Mouse (Mus musculus) limb, embryonic 12.5 days (tissue): Measurements from ENCODE around the gene Tfpi. TPM values are rescaled to one million over a fixed set of nuclear protein-coding genes. Genes with fewer than 3 reads are reported as not detected.

ENCODE experiments used
- ATAC-seq: fragments of 200-750 bp; cut with Nextera tagmentation; 2 replicates; pipeline ENCODE4 v1.8.0; 2017; ENCODE audit warnings: low read depth, moderate TSS enrichment; ENCODE audit not compliant: insufficient number of reproducible peaks, insufficient read depth, low FRiP score, low TSS enrichment
- H3K27ac ChIP-seq: fragments of 300-500 bp; sonication (generic); 2 replicates; pipeline ENCODE4 v1.5.1; 2016; ENCODE audit warnings: mild to moderate bottlenecking, moderate library complexity
- H3K27me3 ChIP-seq: fragments of 300-500 bp; sonication (generic); 2 replicates; pipeline ENCODE4 v1.6.1; 2016; ENCODE audit warnings: mild to moderate bottlenecking, moderate library complexity
- H3K36me3 ChIP-seq: fragments of 300-500 bp; sonication (generic); 2 replicates; pipeline ENCODE4 v1.6.1; 2016; ENCODE audit warnings: mild to moderate bottlenecking, moderate library complexity
- H3K4me1 ChIP-seq: fragments of 300-500 bp; sonication (generic); replicated peaks from 2 replicates; pipeline ENCODE4 v1.6.1; 2016
- H3K4me2 ChIP-seq: fragments of 300-500 bp; sonication (generic); 2 replicates; pipeline ENCODE4 v1.6.1; 2016; ENCODE audit warnings: mild to moderate bottlenecking, moderate library complexity
- H3K4me3 ChIP-seq: fragments of 300-500 bp; sonication (generic); replicated peaks from 2 replicates; pipeline ENCODE4 v1.5.1; 2016; ENCODE audit warnings: mild to moderate bottlenecking
- H3K9ac ChIP-seq: fragments of 300-500 bp; sonication (generic); replicated peaks from 2 replicates; pipeline ENCODE4 v1.6.1; 2016; ENCODE audit warnings: mild to moderate bottlenecking, moderate library complexity
- H3K9me3 ChIP-seq: fragments of 300-500 bp; sonication (generic); 2 replicates; pipeline ENCODE4 v1.6.1; 2016; ENCODE audit warnings: mild to moderate bottlenecking, moderate library complexity
- WGBS: fragments of 180-500 bp; shearing (Covaris S2); methylation state at CpG from one replicate; pipeline ENCODE4 v1.1.7; 2016; 5-methylcytosine and 5-hydroxymethylcytosine counted together
- polyA plus RNA-seq: library from polyadenylated mRNA; unstranded; fragments of >200 nt; fragmentation: Nextera tagmentation; extraction: Ambion mirVana; gene quantifications from 2 replicates; pipeline ENCODE4 v1.2.1, GENCODE M21; 2016

The Tfpi gene
- polyA plus RNA-seq, 1 experiment from 2014 or later: 16.2 TPM

DNA sequence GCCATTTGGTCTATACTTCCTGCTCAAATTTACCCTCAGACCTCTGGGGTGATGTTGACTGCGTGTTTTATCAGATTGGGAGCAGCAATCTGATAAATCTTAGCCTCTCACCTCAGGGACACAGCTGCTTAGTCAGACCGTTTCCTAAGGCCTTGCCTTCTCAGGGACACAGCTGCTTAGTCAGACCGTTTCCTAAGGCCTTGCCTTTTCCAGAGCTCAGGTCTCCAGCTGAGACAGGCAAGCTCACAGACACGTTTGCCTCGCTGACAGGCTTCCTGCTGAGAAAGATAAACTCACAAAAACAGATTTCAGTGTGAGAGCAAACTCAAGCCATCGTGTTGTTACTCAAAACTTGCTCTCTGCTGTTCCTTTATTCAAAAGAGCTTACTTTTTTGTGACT lies 1.9 kb downstream of the Tfpi start:
- Histone ChIP-seq H3K9ac (peak overlapping the region; percentile 31; the same call in 1 of the 2 replicates), H3K36me3 (no peaks in the 10 kb centered on the region), H3K27me3 (no peaks in the 10 kb centered on the region), H3K9me3 (no peaks in the 10 kb centered on the region), H3K4me2 (no peak overlapping the region), H3K4me3 (no peak overlapping the region), H3K4me1 (peaks cover 16% of the 10 kb centered on the region), H3K27ac (peak overlapping the region; percentile 62; the same call in 1 of the 2 replicates)
- WGBS: 7% methylated on average over 6 of the region's 6 CpGs
- ATAC-seq: no peak

- WGBS: 76% methylated on average over 14 of the region's 14 CpGs
- no peak overlapping the region for H3K4me3 ChIP-seq
- 0 out of 2 replicates have a peak overlapping the region, but pooled peaks have one; percentile 62 for H3K27ac ChIP-seq
- H3K4me1 ChIP-seq: peaks cover 16% of the 10 kb centered on the region
- no peak overlapping the region for H3K9ac ChIP-seq
- peaks cover 2% of the 10 kb centered on the region; the same call in 1 of the 2 replicates for H3K9me3 ChIP-seq
- H3K27me3 ChIP-seq: no peaks in the 10 kb centered on the region
- no peaks in the 10 kb centered on the region for H3K36me3 ChIP-seq
- no peak for ATAC-seq
- H3K4me2 ChIP-seq: no peak overlapping the region
Observed at GRCm38 (mm10) chr2:84473941-84474530, 2.5 kb downstream of the Tfpi start.

- peaks cover 4% of the 10 kb centered on the region; the same call in 1 of the 2 replicates for H3K9me3 ChIP-seq
- H3K4me3 ChIP-seq: no peak overlapping the region
- 84% methylated on average over 4 of the region's 4 CpGs for WGBS
- no peak overlapping the region for H3K4me2 ChIP-seq
- H3K27me3 ChIP-seq: no peaks in the 10 kb centered on the region
- H3K9ac ChIP-seq: no peak overlapping the region
- no peak for ATAC-seq
- H3K27ac ChIP-seq: no peak overlapping the region
- H3K36me3 ChIP-seq: no peaks in the 10 kb centered on the region
- H3K4me1 ChIP-seq: no peaks in the 10 kb centered on the region; the same call in 1 of the 2 replicates
Observed at GRCm38 (mm10) chr2:84467391-84467790, 9.2 kb downstream of the Tfpi start.

GRCm38 (mm10) chr2:84464956-84465355 lies 11.6 kb downstream of the Tfpi start:
- Histone ChIP-seq H3K27me3 (no peaks in the 10 kb centered on the region), H3K9me3 (peaks cover 4% of the 10 kb centered on the region; the same call in 1 of the 2 replicates), H3K27ac (no peak overlapping the region), H3K4me3 (no peak overlapping the region), H3K9ac (no peak overlapping the region), H3K4me2 (no peak overlapping the region), H3K36me3 (no peaks in the 10 kb centered on the region), H3K4me1 (no peaks in the 10 kb centered on the region; the same call in 1 of the 2 replicates)
- 37% methylated on average over 7 of the region's 7 CpGs for WGBS
- no peak for ATAC-seq

DNA sequence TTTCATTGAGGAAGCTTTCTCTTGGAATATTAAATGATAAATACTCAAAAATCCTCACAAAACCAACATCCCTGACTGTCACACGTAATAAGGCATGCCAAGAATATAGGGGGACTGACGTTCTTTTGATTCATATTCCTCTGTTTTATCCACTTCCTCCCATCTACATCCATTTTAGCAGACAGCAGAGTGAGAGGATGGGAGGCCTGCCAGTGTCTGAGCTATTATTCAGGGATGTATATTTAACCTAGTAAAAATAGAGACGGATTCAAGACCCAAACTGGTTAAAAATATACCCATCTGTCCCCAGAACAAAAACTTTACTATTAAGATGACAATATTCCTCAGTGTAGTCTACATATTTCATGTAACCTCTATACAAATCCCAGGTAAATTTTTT lies 14.2 kb downstream of the Tfpi start:
- no peak overlapping the region for H3K4me3 ChIP-seq
- H3K27me3 ChIP-seq: no peaks in the 10 kb centered on the region
- no peaks in the 10 kb centered on the region for H3K9me3 ChIP-seq
- H3K27ac ChIP-seq: no peak overlapping the region
- WGBS: 87% methylated on average over 3 of the region's 3 CpGs
- H3K4me2 ChIP-seq: no peak overlapping the region
- no peaks in the 10 kb centered on the region; the same call in 1 of the 2 replicates for H3K4me1 ChIP-seq
- no peak for ATAC-seq
- H3K36me3 ChIP-seq: no peaks in the 10 kb centered on the region
- H3K9ac ChIP-seq: no peak overlapping the region

GRCm38 (mm10) chr2:84459651-84460177 lies 16.9 kb downstream of the Tfpi start:
- 75% methylated on average over 11 of the region's 11 CpGs for WGBS
- no peak overlapping the region for H3K9ac ChIP-seq
- no peak overlapping the region for H3K27ac ChIP-seq

DNA sequence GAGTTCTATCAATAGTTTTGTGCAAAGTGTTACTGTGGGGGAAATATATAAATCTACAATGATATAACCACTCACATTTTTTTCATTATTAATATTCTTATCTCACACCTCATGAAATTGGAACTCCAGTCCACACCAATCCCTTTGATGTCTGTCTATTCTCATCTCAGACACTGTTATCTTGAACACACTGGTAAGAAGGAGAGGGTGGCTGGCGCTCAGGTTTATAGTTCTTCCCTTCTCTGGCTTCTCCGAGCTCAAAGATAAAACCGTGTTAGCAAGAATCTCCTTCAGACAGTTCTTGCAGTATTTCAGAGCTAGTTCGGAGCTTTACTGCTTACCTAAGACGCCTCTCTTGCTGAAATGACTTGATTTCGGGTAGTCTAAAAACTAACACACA lies 19.4 kb downstream of the Tfpi start:
- H3K9me3 ChIP-seq: no peaks in the 10 kb centered on the region
- H3K27ac ChIP-seq: no peak overlapping the region
- H3K36me3 ChIP-seq: no peaks in the 10 kb centered on the region
- 75% methylated on average over 6 of the region's 6 CpGs for WGBS
- no peak for ATAC-seq
- no peaks in the 10 kb centered on the region for H3K4me1 ChIP-seq
- no peak overlapping the region for H3K9ac ChIP-seq
- no peaks in the 10 kb centered on the region for H3K27me3 ChIP-seq
- H3K4me3 ChIP-seq: no peak overlapping the region
- no peak overlapping the region for H3K4me2 ChIP-seq

More at GRCm38 (mm10) chr2:84459651-84460177, 16.9 kb downstream of the Tfpi start:
- Histone ChIP-seq H3K4me2 (no peak overlapping the region), H3K36me3 (no peaks in the 10 kb centered on the region), H3K4me3 (no peak overlapping the region), H3K27me3 (no peaks in the 10 kb centered on the region), H3K9me3 (no peaks in the 10 kb centered on the region), H3K4me1 (no peaks in the 10 kb centered on the region; the same call in 1 of the 2 replicates)
- ATAC-seq: no peak

- H3K4me3 ChIP-seq: no peak overlapping the region
- peak overlapping the region; percentile 40; the same call in 1 of the 2 replicates for H3K9ac ChIP-seq
- H3K9me3 ChIP-seq: no peaks in the 10 kb centered on the region
- peak overlapping the region; percentile 33; the same call in 1 of the 2 replicates for H3K4me2 ChIP-seq
- no peaks in the 10 kb centered on the region for H3K4me1 ChIP-seq
- WGBS: 10% methylated on average over 5 of the region's 5 CpGs
- no peaks in the 10 kb centered on the region for H3K36me3 ChIP-seq
- H3K27me3 ChIP-seq: no peaks in the 10 kb centered on the region
- no peak overlapping the region for H3K27ac ChIP-seq
- ATAC-seq: peak; percentile 52; the same call in 1 of the 2 replicates
Observed at GRCm38 (mm10) chr2:84455236-84455799, 21.3 kb downstream of the Tfpi start.

DNA sequence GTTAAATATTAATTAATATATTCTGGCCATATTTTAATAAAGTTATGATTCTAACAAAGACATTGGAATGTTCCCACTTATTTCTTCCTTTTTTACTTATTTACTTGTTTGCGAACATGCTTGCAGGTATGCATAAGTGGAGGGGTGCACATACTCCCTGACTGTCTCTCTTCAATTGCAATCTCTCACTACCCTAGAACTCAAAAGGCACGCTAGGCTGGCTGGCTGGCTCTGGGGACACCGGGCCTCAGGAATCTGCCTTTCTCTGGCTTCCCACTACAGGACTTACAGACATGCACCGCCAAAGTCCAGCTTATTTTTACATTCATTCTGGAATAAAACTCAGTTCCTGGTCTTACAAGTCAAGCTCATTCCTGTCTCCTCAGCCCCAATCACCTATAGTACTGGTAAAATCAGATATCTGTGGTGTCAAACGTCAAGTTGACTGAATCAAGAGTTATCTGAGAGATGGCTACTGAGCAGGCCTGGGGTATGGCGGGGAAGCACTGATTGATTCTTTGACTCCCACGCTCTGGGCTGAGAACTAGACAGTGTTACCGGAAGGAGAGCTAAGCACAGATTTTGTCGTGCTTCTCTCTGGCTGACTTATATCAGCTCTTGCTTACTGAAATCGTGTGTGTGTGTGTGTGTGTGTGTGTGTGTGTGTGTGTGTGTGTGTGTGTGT lies 21.9 kb downstream of the Tfpi start:
- Histone ChIP-seq H3K9me3 (no peaks in the 10 kb centered on the region), H3K27ac (no peak overlapping the region), H3K4me1 (no peaks in the 10 kb centered on the region), H3K4me2 (peak overlapping the region; percentile 33; the same call in 1 of the 2 replicates), H3K4me3 (no peak overlapping the region), H3K9ac (peak overlapping the region; percentile 40; the same call in 1 of the 2 replicates), H3K27me3 (no peaks in the 10 kb centered on the region), H3K36me3 (no peaks in the 10 kb centered on the region)
- no peak for ATAC-seq
- 62% methylated on average over 10 of the region's 10 CpGs for WGBS

DNA sequence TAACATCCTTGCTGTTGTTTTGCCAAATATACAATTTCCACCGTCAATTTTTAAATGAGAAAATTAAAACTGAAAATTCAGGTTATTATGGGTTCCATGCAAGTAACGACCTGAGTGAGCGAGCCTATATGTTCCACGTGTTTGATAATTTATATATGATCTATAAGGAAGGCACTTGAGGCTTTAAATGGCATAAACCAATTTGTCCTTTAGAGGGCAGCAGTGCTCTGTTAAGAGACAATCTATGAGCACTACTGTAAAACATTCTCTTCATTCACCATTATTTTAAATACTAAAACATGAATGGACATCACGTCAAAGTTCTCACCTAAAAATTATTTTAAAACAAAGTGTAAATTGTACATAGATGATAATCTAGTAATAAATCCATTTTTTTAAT lies 22.5 kb downstream of the Tfpi start:
- Histone ChIP-seq H3K36me3 (no peaks in the 10 kb centered on the region), H3K9ac (no peak overlapping the region), H3K4me2 (no peak overlapping the region), H3K27ac (no peak overlapping the region), H3K4me1 (no peaks in the 10 kb centered on the region), H3K4me3 (no peak overlapping the region), H3K9me3 (no peaks in the 10 kb centered on the region), H3K27me3 (no peaks in the 10 kb centered on the region)
- no peak for ATAC-seq
- 11% methylated on average over 5 of the region's 5 CpGs for WGBS

- Histone ChIP-seq H3K4me3 (no peak overlapping the region), H3K27ac (no peak overlapping the region), H3K36me3 (no peaks in the 10 kb centered on the region), H3K9me3 (no peaks in the 10 kb centered on the region), H3K4me2 (no peak overlapping the region), H3K27me3 (no peaks in the 10 kb centered on the region), H3K4me1 (no peaks in the 10 kb centered on the region), H3K9ac (no peak overlapping the region)
- 89% methylated on average over 1 of the region's 1 CpGs for WGBS
- no peak for ATAC-seq
Observed at GRCm38 (mm10) chr2:84445499-84445898, 31.1 kb downstream of the Tfpi start.
